Mouse (Mus musculus) lung, adult 2 months (tissue): ENCODE data around the gene Cd68. TPM values are rescaled to one million over a fixed set of nuclear protein-coding genes. Genes with fewer than 3 reads are reported as not detected.
A peak's percentile ranks its signal among the peaks of the same experiment; 100 is the strongest.

Experiments used
- DNase-seq: peaks from one replicate; pipeline ENCODE4 v3.0.0; 2022
- H3K4me1 ChIP-seq: fragments of 200-500 bp; 2 replicates; pipeline ENCODE4 v1.6.1; 2011; ENCODE audit warnings: low read length; ENCODE audit not compliant: control insufficient read depth, insufficient read depth
- H3K4me3 ChIP-seq: fragments of 200-500 bp; replicated peaks from 2 replicates; pipeline ENCODE3; 2011; ENCODE audit warnings: low read depth, mild to moderate bottlenecking, control low read depth, low read length; ENCODE audit errors: extremely low read depth
- CTCF ChIP-seq: fragments of 200-500 bp; IDR thresholded peaks from 2 replicates; pipeline ENCODE4 v1.5.1; 2011; ENCODE audit warnings: mild to moderate bottlenecking, low read length, control low read depth; ENCODE audit not compliant: insufficient read depth
- POLR2A ChIP-seq: fragments of 200-500 bp; IDR thresholded peaks from 2 replicates; pipeline ENCODE4 v1.6.1; 2011; ENCODE audit warnings: low read depth, mild to moderate bottlenecking, control low read depth, low read length, borderline replicate concordance; ENCODE audit errors: extremely low read depth
- WGBS: fragments of 180-500 bp; shearing (Covaris S2); methylation state at CpG from one replicate; pipeline ENCODE4 v1.1.7; 2018; 5-methylcytosine and 5-hydroxymethylcytosine counted together
- polyA plus RNA-seq: library from polyadenylated mRNA; depleted of rRNA; stranded (reverse); fragments of >200 nt; gene quantifications from 2 replicates; pipeline ENCODE4 v1.2.3, GENCODE M21; 2012

Cd68 gene
- polyA plus RNA-seq, 1 experiment: 82.8 TPM

- peak; percentile 13; the same call in 1 of the 2 replicates for TF ChIP-seq POLR2A
- no peak for TF ChIP-seq CTCF
These were observed 29.1 kb upstream of the Cd68 start for GRCm38 (mm10) chr11:69695046-69695360.

GRCm38 (mm10) chr11:69693421-69693965 is 27.5 kb upstream of the Cd68 start:
- TF ChIP-seq POLR2A: no peak
- TF ChIP-seq CTCF: no peak
- DNase-seq: no peak
- peaks cover 6% of the 10 kb centered on the region; the same call in 1 of the 2 replicates for H3K4me1 ChIP-seq
- 59% methylated on average over 11 of the region's 11 CpGs for WGBS
- H3K4me3 ChIP-seq: no peak overlapping the region

More at GRCm38 (mm10) chr11:69695046-69695360, 29.1 kb upstream of the Cd68 start:
- 19% methylated on average over 6 of the region's 6 CpGs for WGBS
- no peak for DNase-seq
- Histone ChIP-seq H3K4me1 (peaks cover 3% of the 10 kb centered on the region; the same call in 1 of the 2 replicates), H3K4me3 (peak overlapping the region; percentile 79)

GRCm38 (mm10) chr11:69692863-69693262 is 26.9 kb upstream of the Cd68 start:
- 87% methylated on average over 6 of the region's 6 CpGs for WGBS
- TF ChIP-seq POLR2A (no peak), CTCF (no peak)
- Histone ChIP-seq H3K4me1 (peaks cover 6% of the 10 kb centered on the region; the same call in 1 of the 2 replicates), H3K4me3 (no peak overlapping the region)
- no peak for DNase-seq

GRCm38 (mm10) chr11:69692196-69692811 is 26.4 kb upstream of the Cd68 start:
- DNase-seq: no peak
- 73% methylated on average over 9 of the region's 9 CpGs for WGBS
- Histone ChIP-seq H3K4me3 (no peak overlapping the region), H3K4me1 (peaks cover 6% of the 10 kb centered on the region; the same call in 1 of the 2 replicates)
- no peak for TF ChIP-seq POLR2A
- no peak for TF ChIP-seq CTCF

- no peak for DNase-seq
- no peak overlapping the region for H3K4me3 ChIP-seq
- 90% methylated on average over 1 of the region's 1 CpGs for WGBS
- H3K4me1 ChIP-seq: peaks cover 23% of the 10 kb centered on the region
- TF ChIP-seq POLR2A (no peak), CTCF (no peak)
These were observed 23.9 kb upstream of the Cd68 start for GRCm38 (mm10) chr11:69689891-69690290.

GRCm38 (mm10) chr11:69687061-69687460 is 21.1 kb upstream of the Cd68 start:
- Histone ChIP-seq H3K4me3 (no peak overlapping the region), H3K4me1 (peaks cover 29% of the 10 kb centered on the region)
- WGBS: 56% methylated on average over 5 of the region's 5 CpGs
- TF ChIP-seq POLR2A (no peak), CTCF (no peak)
- DNase-seq: no peak

GRCm38 (mm10) chr11:69686377-69686776 is 20.4 kb upstream of the Cd68 start:
- Histone ChIP-seq H3K4me1 (peaks cover 29% of the 10 kb centered on the region), H3K4me3 (no peak overlapping the region)
- 8% methylated on average over 4 of the region's 4 CpGs for WGBS
- DNase-seq: peak; percentile 80
- no peak for TF ChIP-seq CTCF
- peak; percentile 37; the same call in 1 of the 2 replicates for TF ChIP-seq POLR2A

GRCm38 (mm10) chr11:69685526-69686148 is 19.7 kb upstream of the Cd68 start, which contains the start of gene Tnfsf13:
Tnfsf13 (minus strand) TSS chr11:69685784.
- 14% methylated on average over 10 of the region's 10 CpGs for WGBS
- peak within 1 kb of the TSS; percentile 60 for H3K4me3 ChIP-seq
- DNase-seq: peak; percentile 82
- no peak for TF ChIP-seq CTCF
- TF ChIP-seq POLR2A: peak; percentile 96; the same call in 1 of the 2 replicates
- peaks cover 29% of the 10 kb centered on the region for H3K4me1 ChIP-seq

- Histone ChIP-seq H3K4me3 (peak overlapping the region; percentile 31), H3K4me1 (peaks cover 28% of the 10 kb centered on the region)
- DNase-seq: no peak
- 71% methylated on average over 6 of the region's 6 CpGs for WGBS
- TF ChIP-seq CTCF (no peak), POLR2A (no peak)
These were observed 19.0 kb upstream of the Cd68 start for GRCm38 (mm10) chr11:69684936-69685335.
